Mouse (Mus musculus) kidney, postnatal 0 days (tissue): Measurements from ENCODE around the gene Rps6ka1. TPM values are rescaled to one million over a fixed set of nuclear protein-coding genes. Genes with fewer than 3 reads are reported as not detected.

Experiments
- ATAC-seq: fragments of 200-750 bp; cut with Nextera tagmentation; replicated peaks from 2 replicates; pipeline ENCODE4 v1.8.0; 2017; ENCODE audit warnings: low read depth, moderate number of reproducible peaks, moderate TSS enrichment, moderate library complexity; ENCODE audit not compliant: low FRiP score
- DNase-seq: peaks from one replicate; pipeline ENCODE4 v3.0.0-alpha.2; 2016; ENCODE audit warnings: low spot score
- H3K27ac ChIP-seq: fragments of 300-500 bp; sonication (generic); 2 replicates; pipeline ENCODE4 v1.5.1; 2014; ENCODE audit warnings: mild to moderate bottlenecking
- H3K27me3 ChIP-seq: fragments of 300-500 bp; sonication (generic); 2 replicates; pipeline ENCODE4 v1.6.1; 2014; ENCODE audit warnings: low read length, mixed read lengths; ENCODE audit not compliant: insufficient read depth
- H3K36me3 ChIP-seq: fragments of 300-500 bp; sonication (generic); 2 replicates; pipeline ENCODE4 v1.6.1; 2014; ENCODE audit warnings: low read length, mixed read lengths; ENCODE audit not compliant: insufficient read depth
- H3K4me1 ChIP-seq: fragments of 300-500 bp; sonication (generic); replicated peaks from 2 replicates; pipeline ENCODE4 v1.6.1; 2014; ENCODE audit warnings: antibody characterized with exemption, low read length, mixed read lengths; ENCODE audit not compliant: insufficient read depth
- H3K4me2 ChIP-seq: fragments of 300-500 bp; sonication (generic); 2 replicates; pipeline ENCODE4 v1.6.1; 2014; ENCODE audit warnings: mild to moderate bottlenecking, low read length, moderate library complexity, mixed read lengths
- H3K4me3 ChIP-seq: fragments of 300-500 bp; sonication (generic); replicated peaks from 2 replicates; pipeline ENCODE4 v1.5.1; 2014; ENCODE audit warnings: low read depth, low read length
- H3K9ac ChIP-seq: fragments of 300-500 bp; sonication (generic); 2 replicates; pipeline ENCODE4 v1.6.1; 2014; ENCODE audit warnings: low read depth, low read length
- H3K9me3 ChIP-seq: fragments of 300-500 bp; sonication (generic); replicated peaks from 2 replicates; pipeline ENCODE4 v1.6.1; 2016; ENCODE audit warnings: low read length, inconsistent platforms, mixed read lengths
- CTCF ChIP-seq: IDR thresholded peaks from 2 replicates; pipeline ENCODE4 v1.5.1; 2016; ENCODE audit warnings: antibody characterized with exemption, low read depth, mild to moderate bottlenecking, moderate library complexity
- WGBS: fragments of 180-500 bp; shearing (Covaris S2); extraction: QIAGEN DNeasy Blood & Tissue Kit; methylation state at CpG from one replicate; pipeline ENCODE4 v1.1.7; 2014; 5-methylcytosine and 5-hydroxymethylcytosine counted together
- polyA plus RNA-seq: library from polyadenylated mRNA; unstranded; fragments of >200 nt; fragmentation: Nextera tagmentation; extraction: Ambion mirVana; gene quantifications from 2 replicates; pipeline ENCODE4 v1.2.1, GENCODE M21; 2015

Rps6ka1 gene
- polyA plus RNA-seq, 1 experiment from 2014 or later = 29.7 TPM

DNA sequence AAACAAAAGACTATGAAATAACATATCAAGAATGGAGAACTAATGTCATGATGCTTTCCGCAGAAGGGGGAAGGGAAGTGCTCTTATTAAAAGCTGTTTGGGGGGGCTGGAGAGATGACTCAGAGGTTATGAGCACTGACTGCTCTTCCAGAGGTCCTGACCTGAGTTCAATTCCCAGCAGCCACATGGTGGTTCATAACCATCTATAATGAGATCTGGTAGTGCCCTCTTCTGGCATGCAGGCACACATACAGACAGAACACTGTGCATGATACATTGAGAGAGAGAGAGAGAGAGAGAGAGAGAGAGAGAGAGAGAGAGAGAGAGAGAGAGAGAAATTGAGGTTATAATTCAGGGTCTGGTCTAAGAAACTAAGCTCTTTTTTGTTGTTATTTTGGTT lies 57.1 kb downstream of the Rps6ka1 start:
- TF ChIP-seq CTCF = peak; percentile 50; the same call in 1 of the 2 replicates
- Histone ChIP-seq H3K4me1 (0 out of 2 replicates have a peak, but pooled peaks cover 8% of the 10 kb centered on the region), H3K4me2 (no peak overlapping the region), H3K27me3 (no peaks in the 10 kb centered on the region), H3K36me3 (no peaks in the 10 kb centered on the region), H3K9ac (no peak overlapping the region), H3K4me3 (no peak overlapping the region), H3K9me3 (no peaks in the 10 kb centered on the region), H3K27ac (no peak overlapping the region)
- WGBS = 91% methylated on average over 1 of the region's 1 CpGs
- no peak for DNase-seq
- ATAC-seq = no peak

GRCm38 (mm10) chr4:133829281-133830070 lies 58.1 kb downstream of the Rps6ka1 start:
- peak overlapping the region; percentile 25; the same call in 1 of the 2 replicates for H3K4me2 ChIP-seq
- no peak overlapping the region for H3K9ac ChIP-seq
- ATAC-seq (no peak), DNase-seq (peak; percentile 91)
- 0 out of 2 replicates have a peak, but pooled peaks cover 8% of the 10 kb centered on the region for H3K4me1 ChIP-seq
- H3K9me3 ChIP-seq = no peaks in the 10 kb centered on the region
- H3K36me3 ChIP-seq = no peaks in the 10 kb centered on the region
- 7% methylated on average over 10 of the region's 10 CpGs for WGBS
- TF ChIP-seq CTCF = peak; percentile 99
- H3K27me3 ChIP-seq = no peaks in the 10 kb centered on the region
- no peak overlapping the region for H3K4me3 ChIP-seq
- H3K27ac ChIP-seq = no peak overlapping the region

DNA sequence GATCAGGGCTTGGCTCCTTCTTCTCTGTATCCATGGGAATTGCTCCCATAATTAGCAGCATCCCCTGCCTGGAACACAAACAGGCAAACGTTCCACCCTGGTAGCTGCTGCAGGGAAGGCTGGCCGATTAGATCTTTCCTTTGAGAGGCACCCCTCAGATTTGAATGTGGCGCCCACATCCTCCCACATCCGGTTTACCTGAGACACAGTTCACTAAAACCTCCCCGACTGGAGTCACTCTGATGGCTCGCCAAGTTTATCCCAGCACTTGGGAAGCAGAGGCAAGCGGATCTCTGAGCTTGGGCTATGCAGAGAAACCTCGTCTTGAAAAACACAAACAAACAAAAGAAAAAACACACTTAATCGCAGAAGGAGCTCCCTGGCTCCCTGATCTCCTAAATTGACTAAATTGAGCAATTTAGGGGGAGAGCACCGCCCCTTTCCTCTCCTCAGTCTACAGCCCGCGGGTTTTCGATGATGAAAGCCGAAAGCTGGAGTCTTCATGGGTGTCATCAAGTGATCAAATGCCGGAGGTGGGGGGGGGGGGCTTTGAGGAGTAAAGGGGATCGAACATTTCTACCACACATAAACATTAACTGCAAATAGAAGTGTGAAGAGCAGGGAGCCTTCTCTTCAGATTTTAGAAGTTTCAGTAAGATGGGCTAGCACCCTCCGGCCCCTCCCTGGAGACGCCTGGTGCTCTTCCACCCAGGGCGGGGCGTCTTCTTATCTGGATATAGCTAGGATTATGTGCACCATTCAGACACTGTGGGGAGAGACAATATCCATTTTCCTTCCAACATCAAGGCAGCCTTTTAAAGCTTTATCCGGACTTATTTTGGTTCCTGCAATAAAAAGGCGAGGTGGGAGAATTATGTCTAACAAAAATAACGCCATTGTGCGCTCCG lies 59.5 kb downstream of the Rps6ka1 start:
- Histone ChIP-seq H3K27ac (no peak overlapping the region), H3K4me2 (peak overlapping the region; percentile 36), H3K4me3 (peak overlapping the region; percentile 5; the same call in 1 of the 2 replicates), H3K36me3 (no peaks in the 10 kb centered on the region), H3K9me3 (no peaks in the 10 kb centered on the region), H3K27me3 (no peaks in the 10 kb centered on the region), H3K9ac (no peak overlapping the region), H3K4me1 (0 out of 2 replicates have a peak, but pooled peaks cover 8% of the 10 kb centered on the region)
- ATAC-seq (no peak), DNase-seq (no peak)
- TF ChIP-seq CTCF = no peak
- 10% methylated on average over 25 of the region's 25 CpGs for WGBS

- TF ChIP-seq CTCF = no peak
- H3K4me1 ChIP-seq = 0 out of 2 replicates have a peak, but pooled peaks cover 8% of the 10 kb centered on the region
- DNase-seq = no peak
Observed at GRCm38 (mm10) chr4:133827354-133827753, 60.2 kb downstream of the Rps6ka1 start.

GRCm38 (mm10) chr4:133825731-133826130 lies 61.9 kb downstream of the Rps6ka1 start:
- Histone ChIP-seq H3K4me3 (no peak overlapping the region), H3K36me3 (no peaks in the 10 kb centered on the region), H3K9ac (no peak overlapping the region), H3K27ac (no peak overlapping the region), H3K4me1 (0 out of 2 replicates have a peak, but pooled peaks cover 8% of the 10 kb centered on the region), H3K27me3 (no peaks in the 10 kb centered on the region), H3K9me3 (no peaks in the 10 kb centered on the region), H3K4me2 (no peak overlapping the region)
- no peak for ATAC-seq
- no peak for TF ChIP-seq CTCF
- 25% methylated on average over 3 of the region's 3 CpGs for WGBS
- no peak for DNase-seq

More at GRCm38 (mm10) chr4:133827354-133827753, 60.2 kb downstream of the Rps6ka1 start:
- ATAC-seq = no peak
- H3K27me3 ChIP-seq = no peaks in the 10 kb centered on the region
- no peaks in the 10 kb centered on the region for H3K9me3 ChIP-seq
- no peak overlapping the region for H3K4me3 ChIP-seq
- no peak overlapping the region for H3K9ac ChIP-seq
- no peaks in the 10 kb centered on the region for H3K36me3 ChIP-seq
- WGBS = 67% methylated on average over 6 of the region's 6 CpGs
- H3K4me2 ChIP-seq = no peak overlapping the region
- H3K27ac ChIP-seq = no peak overlapping the region
